Mouse (Mus musculus) right cerebral cortex, adult 2 months (tissue): Measurements from ENCODE around the gene Ccdc184.

Source experiments
- DNase-seq, 2 experiments: peaks; one replicate each; pipeline ENCODE4 v3.0.0; 2021 to 2022; ENCODE audit warnings: low spot score in 2 of 2

Ccdc184 gene

DNA sequence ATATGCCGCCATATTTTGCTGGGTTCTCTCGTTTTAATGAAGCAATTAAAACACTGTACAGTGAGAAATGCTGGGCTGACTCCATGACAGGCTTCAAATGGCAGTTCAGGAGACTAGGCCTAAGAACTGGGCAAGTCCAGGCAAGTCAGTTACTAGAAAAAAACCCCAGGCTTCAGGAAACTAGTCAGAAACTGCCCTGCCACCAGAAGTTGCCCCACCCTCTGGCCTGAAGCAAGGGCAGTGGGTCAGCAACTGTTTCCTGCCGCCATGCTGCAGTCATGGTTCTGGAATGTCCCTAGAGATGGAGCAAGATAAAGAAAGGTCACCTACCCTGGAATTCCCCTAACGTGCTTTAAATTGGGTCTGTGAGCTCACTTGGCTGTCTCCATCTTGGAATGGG, 11.0 kb upstream of the Ccdc184 start:
- DNase-seq: no peak

DNA sequence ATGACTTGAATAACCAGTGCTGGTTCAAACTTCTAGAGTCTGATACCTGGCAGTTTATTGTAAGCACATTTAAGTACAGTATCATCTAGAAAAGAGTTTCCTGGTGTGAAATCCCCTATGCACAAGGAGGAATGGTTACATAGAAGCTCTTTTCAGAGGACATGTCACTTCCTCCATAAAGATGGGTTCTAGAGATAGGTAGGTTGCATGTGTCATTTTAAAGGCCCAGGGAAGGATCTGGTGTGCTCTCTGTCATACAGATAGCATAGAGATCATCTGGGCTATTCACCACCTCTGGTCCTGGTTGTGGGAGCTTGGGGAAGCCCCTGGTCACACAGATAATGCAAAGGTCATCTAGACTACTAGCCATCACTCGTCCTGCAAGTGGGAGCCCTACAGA, 9.7 kb upstream of the Ccdc184 start:
- no peak for DNase-seq

DNA sequence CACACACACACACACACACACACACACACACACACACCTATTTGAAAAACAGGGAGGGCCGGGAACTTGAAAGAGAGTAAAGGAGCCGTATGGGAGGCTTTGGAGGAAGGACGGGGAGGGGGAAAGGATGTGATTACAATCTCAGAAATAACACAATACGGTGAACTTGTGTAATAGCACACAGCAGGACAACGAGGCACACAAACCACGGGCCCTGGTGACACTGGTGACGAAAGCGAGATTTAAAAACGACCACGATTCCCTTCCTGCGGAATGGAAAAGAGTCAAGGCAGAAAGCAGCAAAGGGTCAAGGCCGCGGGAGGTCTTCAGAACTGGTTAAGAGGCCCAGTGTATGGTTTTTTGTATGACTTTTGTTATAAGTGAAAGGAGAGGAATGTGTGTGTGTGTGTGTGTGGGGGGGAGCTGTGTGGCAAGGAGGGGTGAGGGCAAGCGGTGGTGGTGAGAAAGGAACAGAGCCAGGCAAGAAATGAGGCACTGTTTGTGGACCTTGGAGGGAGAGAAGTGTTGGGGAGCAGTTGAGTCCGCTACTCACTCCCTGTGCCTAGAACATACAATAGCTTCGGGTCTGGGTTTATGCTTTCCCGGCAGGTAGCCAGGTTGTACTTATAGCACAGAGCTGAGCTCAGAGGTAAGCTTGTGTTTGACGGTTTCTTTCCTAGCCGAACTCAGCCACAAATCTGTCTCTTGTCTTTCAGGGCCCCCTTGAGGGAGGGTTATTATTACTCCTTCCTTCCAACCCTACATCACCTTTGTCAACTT, 5.7 kb upstream of the Ccdc184 start:
- no peak for DNase-seq

DNA sequence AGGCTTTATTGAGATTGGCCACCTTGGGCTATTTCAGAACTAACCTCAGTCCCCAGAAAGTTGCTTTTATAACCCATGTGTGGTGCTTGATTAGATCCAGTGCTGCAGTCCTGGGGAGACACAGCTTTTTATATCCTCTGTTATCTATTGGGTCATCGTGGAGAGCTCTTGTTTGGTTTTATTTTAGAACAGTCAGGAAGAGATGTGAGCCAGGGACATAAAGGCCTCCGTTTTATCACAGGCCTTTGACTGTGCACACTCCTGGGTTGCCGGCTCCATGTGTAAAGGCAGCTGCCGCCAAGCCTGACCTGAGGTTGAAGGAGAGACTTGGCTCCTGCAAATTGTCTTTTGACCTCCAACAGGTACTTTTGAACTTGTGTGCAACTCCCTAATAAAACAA, 4.4 kb upstream of the Ccdc184 start:
- DNase-seq: no peak

DNA sequence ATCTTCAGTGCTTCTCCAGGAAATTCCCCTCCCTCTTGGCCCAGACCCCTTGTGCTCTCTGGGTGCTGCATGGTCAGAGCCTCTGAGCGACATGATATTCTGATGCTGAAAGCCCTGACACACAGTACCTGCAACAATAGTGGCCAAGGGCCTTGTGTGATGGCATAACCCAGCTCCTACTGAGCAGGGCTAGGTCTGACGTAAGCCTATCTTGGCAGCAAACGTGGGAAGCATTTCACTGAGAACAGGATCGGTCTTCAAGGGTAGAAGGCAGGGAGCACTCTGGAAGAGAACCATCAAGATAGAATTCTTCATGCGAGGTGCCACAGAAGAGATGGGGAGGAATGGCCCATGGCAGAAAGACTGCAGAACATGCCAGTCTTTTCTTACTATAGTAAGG, 1.4 kb upstream of the Ccdc184 start, which contains the start of gene Asb8:
Gene Asb8, minus strand, starts transcription at position 101 of the 400 bp plus-strand sequence.
- no peak for DNase-seq

DNA sequence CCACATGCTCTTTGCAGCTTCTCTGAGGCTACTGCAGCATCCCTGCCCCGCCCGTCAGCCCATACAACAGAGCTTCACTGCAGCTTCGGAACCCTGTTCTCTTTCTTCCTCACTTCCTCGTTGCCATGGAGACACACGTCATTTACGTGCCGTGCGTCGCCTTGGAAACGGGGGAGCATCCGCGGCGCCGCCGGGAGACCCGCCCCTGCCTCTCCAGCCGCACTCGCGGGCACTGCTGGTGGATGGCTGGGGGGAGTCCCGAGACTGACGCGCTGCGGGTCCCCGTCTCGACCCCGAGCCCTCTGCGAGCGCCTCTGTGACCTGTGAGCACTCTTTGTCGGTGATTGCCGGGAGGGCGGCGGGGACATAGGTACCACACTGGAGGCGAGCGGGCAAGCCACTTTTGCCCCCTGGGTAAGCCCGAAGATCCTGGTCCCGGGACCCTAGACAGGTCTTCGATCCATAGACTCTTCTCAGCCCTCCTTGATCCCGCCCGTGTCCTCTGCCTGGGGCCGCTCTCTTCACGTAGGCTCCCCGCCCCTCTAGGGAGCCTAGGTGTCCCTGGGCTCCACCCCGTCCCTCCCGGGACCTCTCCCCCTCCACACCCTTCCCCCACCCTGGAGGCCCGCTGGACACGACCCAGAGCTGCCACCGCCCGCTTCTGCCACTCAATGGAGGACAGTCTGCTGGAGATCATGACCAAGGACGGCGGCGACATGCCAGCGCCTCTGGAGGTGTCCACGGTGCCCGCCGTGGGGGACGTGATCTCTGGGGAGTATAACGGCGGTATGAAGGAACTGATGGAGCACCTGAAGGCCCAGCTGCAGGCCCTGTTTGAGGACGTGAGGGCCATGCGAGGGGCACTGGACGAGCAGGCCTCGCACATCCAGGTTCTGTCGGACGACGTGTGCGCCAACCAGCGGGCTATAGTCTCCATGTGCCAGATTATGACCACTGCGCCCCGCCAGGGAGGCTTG, 975 bp downstream of the Ccdc184 start:
- peak; percentile 89 to 92 for DNase-seq

DNA sequence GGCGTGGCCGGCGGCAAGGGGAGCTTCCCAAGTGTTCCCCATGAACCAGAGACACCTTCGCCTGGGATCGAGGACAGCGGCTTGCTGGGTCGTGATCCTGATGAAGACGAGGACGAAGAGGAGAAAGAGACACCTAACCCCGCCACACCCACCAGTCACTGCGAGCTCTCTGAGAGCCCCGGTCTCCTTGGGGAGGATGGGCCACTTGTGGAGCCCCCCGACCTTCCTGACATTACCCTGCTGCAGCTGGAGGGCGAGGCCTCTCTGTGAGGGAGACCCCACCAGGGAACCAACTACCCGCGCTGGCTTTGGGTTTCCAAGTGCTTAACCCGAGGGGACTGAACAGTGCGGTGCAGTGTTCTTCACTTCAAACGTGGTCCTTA, 1.7 kb downstream of the Ccdc184 start:
- peak in 1 of 2 experiments; percentile 18 for DNase-seq

DNA sequence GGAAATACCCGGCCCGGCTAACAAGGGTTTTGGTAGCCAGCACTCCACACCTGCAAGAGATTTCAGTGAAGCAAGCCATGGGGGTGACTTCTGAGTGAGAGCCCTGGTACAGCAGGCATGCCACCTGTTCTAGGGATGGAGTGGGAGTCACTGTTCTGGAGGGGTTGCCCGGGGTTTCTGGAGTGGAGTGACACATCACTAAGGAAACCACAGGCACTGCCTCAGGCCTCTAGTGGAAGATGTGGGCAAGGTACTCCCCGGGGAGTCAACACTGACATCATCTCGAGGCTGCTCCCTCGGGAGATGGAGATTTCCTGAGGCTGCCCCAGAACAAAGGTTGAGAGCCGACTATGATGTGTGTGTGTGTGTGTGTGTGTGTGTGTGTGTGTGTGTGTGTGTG, 3.4 kb downstream of the Ccdc184 start:
- peak; percentile 71 to 72 for DNase-seq

DNA sequence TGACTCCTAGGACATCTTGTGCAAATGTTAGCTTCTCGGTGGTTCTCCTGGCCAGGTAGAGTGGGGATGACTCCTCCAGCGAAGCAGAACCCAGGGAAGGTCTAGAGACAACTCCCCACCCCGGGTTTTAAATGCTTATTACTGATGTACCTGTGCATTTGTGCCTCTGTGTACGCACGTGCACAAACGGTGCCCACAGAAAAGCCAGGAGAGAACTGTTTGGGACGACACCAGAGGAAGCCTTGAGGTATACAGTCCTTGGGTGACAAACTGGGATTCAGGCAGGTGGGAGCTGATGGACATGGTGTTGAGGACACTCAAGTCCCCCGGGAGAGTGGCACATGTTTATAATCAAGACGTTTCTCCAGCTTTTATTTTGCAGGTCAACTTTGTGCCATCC, 4.0 kb downstream of the Ccdc184 start:
- DNase-seq: no peak

DNA sequence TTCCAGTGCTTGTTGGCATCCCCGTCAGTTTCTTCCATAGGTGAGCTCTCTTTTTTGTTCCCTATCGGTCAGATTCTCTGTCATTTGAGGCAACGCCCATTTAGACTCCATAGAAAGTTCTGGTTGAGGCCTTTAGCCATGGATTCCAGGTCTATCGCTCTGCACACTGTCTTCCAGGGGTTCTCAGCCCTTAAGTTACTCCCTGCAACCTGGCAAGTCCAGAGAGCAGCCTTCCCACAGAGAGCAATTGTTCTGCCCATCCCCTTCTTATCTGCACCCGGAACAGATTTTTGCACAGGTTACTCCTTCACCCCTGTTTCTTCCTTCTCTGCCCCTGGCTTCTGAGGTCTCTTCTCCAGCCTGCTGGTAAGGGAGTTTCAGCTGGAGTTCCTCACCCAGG, 5.2 kb downstream of the Ccdc184 start:
- no peak for DNase-seq

DNA sequence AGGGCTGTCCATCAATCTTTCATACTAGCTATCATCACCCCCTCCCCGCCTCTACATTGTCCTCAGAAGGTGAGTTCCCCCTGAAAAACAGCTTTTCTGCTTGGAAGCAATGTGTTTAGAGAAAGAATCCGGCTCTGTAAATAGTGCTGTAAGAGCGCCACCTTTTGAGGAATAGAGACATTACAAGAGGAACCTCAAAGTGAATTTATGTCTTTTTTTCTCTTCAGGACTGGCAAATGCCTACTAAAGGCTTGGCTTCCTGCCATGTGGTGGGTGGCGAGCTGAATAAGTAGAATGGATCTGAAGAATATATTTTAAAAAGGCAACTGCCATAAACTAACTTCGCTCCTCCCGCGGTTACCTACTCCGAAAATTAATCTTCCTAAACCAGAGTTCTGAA, 6.9 kb downstream of the Ccdc184 start:
- DNase-seq: peak; percentile 92 to 93

DNA sequence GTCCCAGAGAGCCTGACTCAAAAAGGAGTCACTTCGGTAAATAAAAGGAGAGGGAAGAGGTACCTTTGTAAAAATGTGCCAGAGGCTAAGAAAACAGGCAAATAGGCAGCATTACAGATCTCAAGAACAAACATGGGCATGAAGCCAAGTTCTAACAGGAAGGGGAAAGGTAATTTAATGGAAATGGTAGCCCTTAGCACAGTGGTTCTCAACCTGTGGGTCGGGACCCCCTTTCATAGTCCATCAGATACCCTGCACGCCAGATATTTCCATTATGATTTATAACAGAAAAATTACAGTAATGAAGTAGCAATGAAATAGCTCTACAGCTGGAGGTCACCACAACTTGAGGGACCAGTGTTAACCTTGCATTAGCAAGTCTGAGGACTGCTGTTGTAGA, 10.4 kb downstream of the Ccdc184 start:
- no peak for DNase-seq

DNA sequence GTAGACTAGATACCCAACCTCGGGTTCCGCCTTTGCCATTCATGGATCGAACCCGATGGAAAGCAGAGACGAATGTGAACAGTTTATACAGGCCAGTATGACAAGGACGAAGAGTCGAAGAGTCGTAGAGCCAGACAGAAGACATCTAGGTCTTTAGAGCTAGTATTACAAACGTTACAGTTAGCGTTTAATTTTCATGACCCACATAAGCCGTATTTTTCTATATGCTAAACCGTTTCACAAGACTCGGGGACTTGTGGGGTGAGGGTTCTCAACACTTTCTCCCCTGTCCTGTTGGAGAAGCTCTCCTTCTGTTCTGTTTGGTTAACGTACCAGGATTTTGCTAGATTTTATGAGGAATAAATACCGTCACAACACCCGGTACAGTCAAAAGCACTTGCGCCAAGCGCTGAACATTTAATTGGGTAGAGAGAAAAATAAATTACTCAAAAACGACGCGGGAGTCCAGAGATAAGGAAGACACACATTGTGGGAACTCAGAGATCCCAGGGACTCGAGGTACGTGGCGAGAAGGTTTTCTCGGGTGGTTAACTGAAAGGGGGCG, 13.7 kb downstream of the Ccdc184 start:
- DNase-seq: no peak

DNA sequence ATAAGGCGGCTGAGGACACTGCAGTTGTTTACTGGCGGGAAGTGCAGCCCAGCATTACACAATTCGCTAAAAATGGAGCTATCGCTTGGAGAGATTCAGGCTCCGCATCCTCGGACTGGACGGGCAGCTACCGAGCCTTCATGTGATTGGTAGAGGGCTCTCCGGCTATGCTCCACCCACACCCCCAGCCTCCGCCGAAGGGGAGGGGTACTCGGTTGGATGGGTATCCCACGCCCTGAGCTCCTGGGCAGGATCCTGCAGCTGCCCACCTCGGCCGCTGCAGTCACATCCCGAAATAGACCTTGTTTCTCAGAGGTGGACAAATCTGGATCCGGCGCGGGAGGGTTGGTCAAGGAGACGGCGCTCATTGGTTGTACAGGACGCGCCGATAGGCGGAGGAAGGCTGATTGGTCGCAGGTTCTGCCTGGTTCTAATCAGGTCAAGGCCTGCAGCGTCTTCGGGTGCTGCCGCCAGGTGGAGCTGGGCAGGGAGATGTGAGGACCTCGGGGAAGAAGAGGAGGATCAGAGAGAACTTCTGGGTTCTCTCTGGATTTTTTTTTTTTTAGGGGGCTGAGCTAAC, 14.3 kb downstream of the Ccdc184 start:
- DNase-seq: peak; percentile 91 to 93

DNA sequence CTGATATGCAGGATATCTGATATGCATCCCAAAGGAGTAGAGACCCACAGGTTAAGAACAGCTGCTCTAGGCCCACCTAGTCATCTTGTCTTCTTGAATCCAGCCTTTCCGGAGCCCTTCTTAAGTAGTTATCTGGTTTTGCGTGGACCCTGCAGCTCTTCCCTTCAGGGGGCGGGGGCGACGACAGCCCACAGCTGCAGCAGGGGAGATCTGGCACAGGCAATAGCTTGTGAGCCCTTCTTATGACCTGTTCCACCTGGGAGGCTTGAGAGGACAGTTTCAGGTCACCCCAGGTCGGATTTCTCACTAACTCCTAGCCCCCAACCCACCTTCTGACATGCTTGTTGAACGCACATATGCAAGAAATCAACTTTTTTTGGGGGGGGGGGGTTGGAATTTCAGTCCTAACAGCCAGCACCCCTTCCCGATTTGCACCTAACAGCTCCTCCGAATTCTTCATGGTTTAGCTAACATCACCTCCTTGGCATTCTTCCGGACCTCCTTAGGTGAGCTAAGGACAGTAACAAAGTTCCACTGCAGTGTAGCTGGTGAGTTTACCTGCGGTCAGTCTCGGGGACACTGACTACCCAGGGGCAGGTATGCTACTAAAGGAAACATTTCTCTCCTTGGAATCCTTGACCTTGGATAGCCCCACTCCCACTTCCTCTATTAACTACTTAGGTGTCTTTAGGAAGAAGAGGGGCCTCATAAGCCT, 15.1 kb downstream of the Ccdc184 start:
- no peak for DNase-seq

DNA sequence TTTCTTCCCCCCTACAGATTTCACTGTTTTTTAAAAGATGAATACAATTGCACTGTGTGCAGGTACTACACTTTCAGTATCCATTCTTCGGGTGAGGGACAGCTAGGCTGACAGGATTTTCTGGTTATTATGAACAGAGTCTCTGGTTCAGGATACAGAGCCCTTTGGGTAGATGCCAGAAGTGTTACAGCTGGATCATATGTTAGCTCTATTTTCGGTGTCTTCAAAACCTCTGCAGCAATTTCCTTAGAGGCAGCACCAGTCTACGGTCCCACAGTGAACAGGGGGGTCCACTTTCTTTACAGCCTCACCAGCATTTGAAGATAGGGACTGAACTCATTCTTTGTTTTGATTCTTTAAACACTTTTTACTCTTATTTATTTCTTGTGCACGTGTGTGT, 17.5 kb downstream of the Ccdc184 start:
- DNase-seq: no peak

DNA sequence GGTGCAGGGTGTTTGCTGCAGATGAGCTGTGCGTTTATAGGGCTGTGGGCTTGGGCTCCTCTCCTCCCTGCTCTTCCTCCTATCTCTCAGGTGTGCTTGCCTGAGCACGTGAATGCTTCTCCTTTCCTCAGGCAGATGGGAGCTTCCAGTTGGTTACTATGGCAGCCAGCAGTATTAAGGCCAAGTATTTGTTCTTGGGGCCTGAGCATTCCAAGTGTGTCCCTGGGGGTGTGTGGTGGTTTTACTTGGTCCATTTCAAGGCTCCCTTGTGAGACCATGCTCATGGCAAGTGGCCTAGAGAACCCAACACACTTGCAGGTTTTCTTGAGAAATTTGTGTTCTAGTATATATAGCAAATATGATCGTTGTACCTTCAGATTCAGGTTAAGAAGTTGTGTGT, 28.5 kb downstream of the Ccdc184 start, which contains the start of gene Olfr288:
Gene Olfr288, minus strand, starts transcription at position 101 of the 400 bp plus-strand sequence.
- no peak for DNase-seq

DNA sequence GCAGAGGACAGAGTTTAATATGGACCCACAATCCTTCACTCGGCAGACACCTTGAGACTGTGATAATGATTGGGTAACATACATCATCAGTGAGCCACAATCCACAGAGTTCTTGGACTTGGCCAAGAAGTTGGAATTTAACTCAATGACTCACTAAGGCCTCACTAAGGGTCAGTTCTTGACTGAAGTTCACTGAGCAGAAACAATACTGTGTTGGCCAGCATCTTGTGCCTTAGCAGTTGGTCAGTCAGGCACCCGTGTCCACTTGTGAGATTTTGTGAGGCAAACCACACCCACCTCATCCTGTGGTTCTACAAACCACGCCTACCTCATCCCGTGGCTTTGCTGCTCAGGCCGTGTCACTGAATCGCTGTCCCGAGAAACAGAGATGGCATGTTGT, 42.7 kb downstream of the Ccdc184 start:
- DNase-seq: no peak

DNA sequence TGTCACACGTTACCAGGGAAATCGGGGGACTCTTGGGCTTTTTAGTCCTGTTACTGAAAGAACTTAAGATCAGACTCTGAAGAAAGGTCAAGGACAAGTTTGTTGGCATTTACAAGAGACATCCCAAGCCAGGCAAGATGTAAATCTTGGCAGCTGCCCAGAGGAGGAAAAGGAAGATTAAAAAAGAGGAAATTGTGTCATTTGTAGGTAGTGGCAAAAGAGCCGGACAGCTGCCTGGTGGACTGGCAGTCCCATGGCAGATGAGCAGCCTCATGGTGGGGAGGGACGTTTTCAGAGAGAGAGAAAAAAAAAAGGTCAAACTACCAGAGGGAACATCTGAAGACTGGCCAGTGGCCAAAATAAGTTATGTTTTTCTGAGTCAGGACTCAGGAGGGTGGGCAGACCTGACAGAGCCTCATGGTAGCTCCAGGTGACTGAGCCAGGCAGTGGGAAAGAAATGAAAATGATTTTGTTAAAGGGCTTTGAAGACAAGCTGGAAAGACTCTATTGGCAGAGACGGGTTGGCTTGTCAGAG, 46.4 kb downstream of the Ccdc184 start:
- no peak for DNase-seq

DNA sequence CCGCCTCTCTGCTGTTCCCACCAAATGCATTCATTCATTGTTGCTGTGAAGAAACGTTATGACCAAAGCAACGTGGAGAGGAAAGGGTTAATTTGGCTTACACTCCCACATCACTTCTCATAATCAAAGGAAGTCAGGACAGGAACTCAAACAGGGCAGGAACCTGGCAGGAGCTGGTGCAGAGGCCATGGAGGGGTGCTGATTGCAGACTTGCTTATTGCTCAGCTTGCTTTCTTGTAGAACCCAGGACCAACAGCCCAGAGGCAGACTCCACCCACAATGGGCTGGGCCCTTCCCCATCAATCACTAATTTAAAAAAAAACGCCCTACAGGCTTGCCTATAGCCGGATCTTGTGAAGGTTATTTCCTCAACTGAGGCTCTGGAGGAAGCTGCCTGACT, 47.2 kb downstream of the Ccdc184 start:
- DNase-seq: no peak
